Mouse (Mus musculus) neural tube, embryonic 14.5 days (tissue): ENCODE measurements around the gene Pigt. TPM values are rescaled to one million over a fixed set of nuclear protein-coding genes. Genes with fewer than 3 reads are reported as not detected.

ENCODE experiments used
- ATAC-seq: fragments of 200-750 bp; cut with Nextera tagmentation; 2 replicates; pipeline ENCODE4 v1.8.0; 2017; ENCODE audit warnings: low read depth, mild to moderate bottlenecking, moderate TSS enrichment, moderate library complexity
- H3K27ac ChIP-seq: fragments of 300-500 bp; sonication (generic); 2 replicates; pipeline ENCODE4 v1.5.1; 2014; ENCODE audit warnings: low read depth, mild to moderate bottlenecking, control low read depth, low read length, moderate library complexity, mixed read lengths
- H3K27me3 ChIP-seq: fragments of 300-500 bp; sonication (generic); 2 replicates; pipeline ENCODE4 v1.6.1; 2014; ENCODE audit warnings: low read length; ENCODE audit not compliant: control insufficient read depth, insufficient read depth
- H3K36me3 ChIP-seq: fragments of 300-500 bp; sonication (generic); 2 replicates; pipeline ENCODE4 v1.6.1; 2014; ENCODE audit warnings: low read length, mixed read lengths; ENCODE audit not compliant: control insufficient read depth, insufficient read depth
- H3K4me1 ChIP-seq: fragments of 300-500 bp; sonication (generic); 2 replicates; pipeline ENCODE4 v1.6.1; 2014; ENCODE audit warnings: low read length; ENCODE audit not compliant: control insufficient read depth, insufficient read depth
- H3K4me2 ChIP-seq: fragments of 300-500 bp; sonication (generic); 2 replicates; pipeline ENCODE4 v1.6.1; 2014; ENCODE audit warnings: mild to moderate bottlenecking, low read depth, low read length, control low read depth
- H3K4me3 ChIP-seq: fragments of 300-500 bp; sonication (generic); 2 replicates; pipeline ENCODE4 v1.5.1; 2014; ENCODE audit warnings: low read depth, low read length, control low read depth, mixed read lengths
- H3K9ac ChIP-seq: fragments of 300-500 bp; sonication (generic); replicated peaks from 2 replicates; pipeline ENCODE4 v1.6.1; 2014; ENCODE audit warnings: low read depth, mild to moderate bottlenecking, control low read depth, low read length, mixed read lengths
- H3K9me3 ChIP-seq: fragments of 300-500 bp; sonication (generic); 2 replicates; pipeline ENCODE4 v1.6.1; 2016; ENCODE audit warnings: low read length; ENCODE audit not compliant: control insufficient read depth
- WGBS: fragments of 180-500 bp; shearing (Covaris S2); extraction: QIAGEN DNeasy Blood & Tissue Kit; methylation state at CpG from one replicate; pipeline ENCODE4 v1.1.7; 2014; 5-methylcytosine and 5-hydroxymethylcytosine counted together
- polyA plus RNA-seq: library from polyadenylated mRNA; unstranded; fragments of >200 nt; fragmentation: Nextera tagmentation; extraction: Ambion mirVana; gene quantifications from 2 replicates; pipeline ENCODE4 v1.2.1, GENCODE M21; 2014

Pigt gene
- polyA plus RNA-seq, 1 experiment from 2014 or later, result 118 TPM

DNA sequence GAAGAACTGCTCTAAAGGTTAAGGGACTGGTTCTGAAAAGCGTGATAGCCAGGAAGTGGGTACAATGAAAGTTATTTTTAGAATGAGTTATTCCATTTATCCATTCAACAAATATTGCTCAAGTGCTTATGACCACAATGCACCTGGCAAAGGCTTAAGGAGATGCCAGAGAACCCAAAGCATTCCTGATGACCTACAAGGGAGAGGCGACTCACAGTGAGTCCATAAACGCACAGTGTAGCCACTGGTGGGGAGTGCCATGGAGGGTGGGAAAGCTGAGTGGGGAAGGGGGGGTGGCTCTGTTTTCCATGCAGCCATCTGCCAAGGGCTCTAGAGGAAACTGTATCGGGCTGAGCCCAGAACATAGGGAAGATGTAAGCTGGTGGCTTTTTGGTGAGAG lies 52.0 kb downstream of the Pigt start:
- no peak for ATAC-seq
- Histone ChIP-seq H3K4me3 (no peak overlapping the region), H3K36me3 (no peaks in the 10 kb centered on the region), H3K4me2 (no peak overlapping the region), H3K27ac (no peak overlapping the region), H3K9ac (no peak overlapping the region), H3K4me1 (no peaks in the 10 kb centered on the region), H3K9me3 (no peaks in the 10 kb centered on the region), H3K27me3 (no peaks in the 10 kb centered on the region)
- 58% methylated on average over 4 of the region's 4 CpGs for WGBS

GRCm38 (mm10) chr2:164549963-164550894 lies 52.9 kb downstream of the Pigt start:
- Histone ChIP-seq H3K36me3 (no peaks in the 10 kb centered on the region), H3K4me2 (no peak overlapping the region), H3K9me3 (no peaks in the 10 kb centered on the region), H3K4me1 (no peaks in the 10 kb centered on the region), H3K9ac (no peak overlapping the region), H3K27me3 (no peaks in the 10 kb centered on the region), H3K4me3 (no peak overlapping the region), H3K27ac (no peak overlapping the region)
- ATAC-seq, result no peak
- 25% methylated on average over 10 of the region's 10 CpGs for WGBS

GRCm38 (mm10) chr2:164550895-164551269 lies 53.6 kb downstream of the Pigt start:
- Histone ChIP-seq H3K27me3 (no peaks in the 10 kb centered on the region), H3K27ac (no peak overlapping the region), H3K9me3 (no peaks in the 10 kb centered on the region), H3K9ac (no peak overlapping the region), H3K4me2 (no peak overlapping the region), H3K4me1 (no peaks in the 10 kb centered on the region), H3K4me3 (no peak overlapping the region), H3K36me3 (no peaks in the 10 kb centered on the region)
- no peak for ATAC-seq
- 77% methylated on average over 2 of the region's 2 CpGs for WGBS

GRCm38 (mm10) chr2:164551502-164551901 lies 54.2 kb downstream of the Pigt start:
- no peak overlapping the region for H3K27ac ChIP-seq
- no peak for ATAC-seq
- no peaks in the 10 kb centered on the region for H3K9me3 ChIP-seq
- 94% methylated on average over 9 of the region's 9 CpGs for WGBS
- H3K4me2 ChIP-seq, result no peak overlapping the region
- no peak overlapping the region for H3K4me3 ChIP-seq
- no peak overlapping the region for H3K9ac ChIP-seq
- no peaks in the 10 kb centered on the region for H3K27me3 ChIP-seq
- no peaks in the 10 kb centered on the region for H3K4me1 ChIP-seq
- no peaks in the 10 kb centered on the region for H3K36me3 ChIP-seq

Other genes with a start within 250 kb of the Pigt start
- not detected in 2 replicates for gene Svs3b, start 240.9 kb upstream of the Pigt start, polyA plus RNA-seq
- gene Svs4, start 219.1 kb upstream of the Pigt start, polyA plus RNA-seq, result not detected in 2 replicates
- gene Svs3a, start 208.3 kb upstream of the Pigt start, polyA plus RNA-seq, result not detected in 2 replicates
- not detected in 2 replicates for gene Svs6, start 180.8 kb upstream of the Pigt start, polyA plus RNA-seq
- not detected in 2 replicates for gene Svs5, start 164.8 kb upstream of the Pigt start, polyA plus RNA-seq
- gene Slpi, start 108.4 kb upstream of the Pigt start, polyA plus RNA-seq, result not detected in 2 replicates
- gene Rbpjl, start 94.4 kb upstream of the Pigt start, polyA plus RNA-seq, result 0.11 and 0.17 TPM in 2 replicates
- 0.36 and 0.82 TPM in 2 replicates for gene Matn4, start 92.4 kb upstream of the Pigt start, polyA plus RNA-seq
- gene Sdc4, start 53.6 kb upstream of the Pigt start, polyA plus RNA-seq, result 3.6 and 7.1 TPM in 2 replicates
- 88.9 and 96.3 TPM in 2 replicates for gene Sys1, start 40.6 kb upstream of the Pigt start, polyA plus RNA-seq
- gene Gm20458, start 36.6 kb upstream of the Pigt start, polyA plus RNA-seq, result 3.0 and 3.1 TPM in 2 replicates
- gene Trp53tg5, start 23.8 kb upstream of the Pigt start, polyA plus RNA-seq, result not detected in 2 replicates
- gene Dbndd2, start 11.4 kb upstream of the Pigt start, polyA plus RNA-seq, result 13.7 and 15.6 TPM in 2 replicates
- gene Wfdc2, start 64.9 kb downstream of the Pigt start, polyA plus RNA-seq, result 0.76 and 1.4 TPM in 2 replicates
- not detected in 2 replicates for gene Spint3, start 75.9 kb downstream of the Pigt start, polyA plus RNA-seq
- not detected in 2 replicates for gene Wfdc6a, start 87.9 kb downstream of the Pigt start, polyA plus RNA-seq
- gene Eppin, start 96.1 kb downstream of the Pigt start, polyA plus RNA-seq, result not detected in 2 replicates
- not detected in 2 replicates for gene Wfdc6b, start 116.0 kb downstream of the Pigt start, polyA plus RNA-seq
- gene Wfdc8, start 116.1 kb downstream of the Pigt start, polyA plus RNA-seq, result not detected in 2 replicates
- gene Wfdc16, start 141.3 kb downstream of the Pigt start, polyA plus RNA-seq, result not detected in 2 replicates
- gene Wfdc10, start 158.5 kb downstream of the Pigt start, polyA plus RNA-seq, result not detected in 2 replicates
- gene Wfdc9, start 159.1 kb downstream of the Pigt start, polyA plus RNA-seq, result not detected in 2 replicates
- gene Wfdc11, start 176.6 kb downstream of the Pigt start, polyA plus RNA-seq, result not detected in 2 replicates
- gene Wfdc13, start 187.6 kb downstream of the Pigt start, polyA plus RNA-seq, result not detected in 2 replicates
- not detected in 2 replicates for gene Spint4, start 201.0 kb downstream of the Pigt start, polyA plus RNA-seq
- not detected in 2 replicates for gene Spint5, start 217.8 kb downstream of the Pigt start, polyA plus RNA-seq
- gene Wfdc3, start 248.4 kb downstream of the Pigt start, polyA plus RNA-seq, result 0.77 and 1.2 TPM in 2 replicates
- gene Dnttip1, start 248.5 kb downstream of the Pigt start, polyA plus RNA-seq, result 49.0 and 56.0 TPM in 2 replicates